Mouse (Mus musculus): ENCODE measurements at regions not wholly inside any gene's neighbourhood (a gene's known extent, or its start where the extent isn't known, plus 50 kb on each side); places are given as distances from the start of the nearest gene placed in this dataset.

DNA sequence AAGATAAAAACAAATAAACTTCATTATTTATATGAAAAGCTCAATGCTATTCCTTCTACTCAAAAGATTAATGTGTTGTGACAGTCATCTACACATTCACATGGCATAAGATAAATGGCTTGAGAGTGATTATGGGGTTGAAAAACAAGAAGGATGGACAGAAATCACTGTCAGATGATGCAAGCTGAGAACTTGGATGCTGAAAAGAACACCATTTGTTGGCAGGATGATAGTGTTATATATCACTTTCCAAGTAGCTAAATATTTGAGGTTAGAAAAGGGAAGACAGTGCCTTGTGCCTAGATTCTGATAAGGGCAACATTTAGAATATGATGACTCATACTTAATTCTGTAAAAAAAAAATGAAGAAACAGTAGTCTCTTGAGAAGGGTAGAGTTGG, 817.0 kb downstream of the Phex start:
- ATAC-seq (replicated peaks; ENCODE audit: low FRiP score, low read depth) = no peak
- no peaks in the 10 kb centered on the region for H3K4me1 ChIP-seq (replicated peaks; ENCODE audit: insufficient read depth, low read length)

DNA sequence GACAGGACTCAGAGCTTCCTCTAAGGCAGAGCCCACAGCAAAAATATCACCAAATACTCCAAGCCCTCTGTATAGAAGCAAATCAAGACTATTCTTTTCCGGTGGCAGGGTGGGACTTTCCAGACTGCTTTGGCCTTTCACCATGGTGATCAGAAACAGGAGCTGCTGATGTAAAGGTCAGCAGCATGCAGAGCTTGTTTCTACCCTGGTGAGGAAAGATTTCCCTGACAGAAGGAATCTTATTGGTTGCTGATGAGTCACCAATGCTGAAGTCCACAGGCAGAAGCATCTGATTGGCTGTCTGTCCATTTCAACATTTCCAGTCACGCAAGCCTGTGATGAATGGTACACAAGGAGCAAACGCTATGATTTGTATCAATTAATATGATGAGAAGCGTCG, 820.4 kb downstream of the Phex start:
- no peak overlapping the region for H3K27ac ChIP-seq
- H3K4me2 ChIP-seq (ENCODE audit: low read length) = no peak overlapping the region
- H3K9me3 ChIP-seq (replicated peaks; ENCODE audit: low read length) = no peaks in the 10 kb centered on the region
- peak; percentile 43; the same call in 1 of the 2 replicates for ATAC-seq (replicated peaks; ENCODE audit: low FRiP score, low read depth)
- no peaks in the 10 kb centered on the region for H3K27me3 ChIP-seq (ENCODE audit: insufficient read depth, low read length)
- no peak overlapping the region for H3K4me3 ChIP-seq (replicated peaks; ENCODE audit: low read depth, low read length)
- 74% methylated on average over 5 of the region's 5 CpGs for WGBS
- H3K9ac ChIP-seq (ENCODE audit: low read depth, low read length) = no peak overlapping the region
- H3K36me3 ChIP-seq (ENCODE audit: insufficient read depth, low read length) = no peaks in the 10 kb centered on the region
- no peaks in the 10 kb centered on the region for H3K4me1 ChIP-seq (replicated peaks; ENCODE audit: insufficient read depth, low read length)
- no peak for DNase-seq (ENCODE audit: low spot score)
- no peak for TF ChIP-seq CTCF (IDR thresholded peaks at IDR 0.05; ENCODE audit: low read depth)

More for the DNA sequence above, 817.0 kb downstream of the Phex start:
- TF ChIP-seq CTCF (IDR thresholded peaks at IDR 0.05; ENCODE audit: low read depth) = no peak
- H3K9me3 ChIP-seq (replicated peaks; ENCODE audit: low read length) = no peaks in the 10 kb centered on the region
- H3K36me3 ChIP-seq (ENCODE audit: insufficient read depth, low read length) = no peaks in the 10 kb centered on the region
- H3K4me3 ChIP-seq (replicated peaks; ENCODE audit: low read depth, low read length) = no peak overlapping the region
- no peak overlapping the region for H3K9ac ChIP-seq (ENCODE audit: low read depth, low read length)
- no peak overlapping the region for H3K4me2 ChIP-seq (ENCODE audit: low read length)
- H3K27ac ChIP-seq = no peak overlapping the region
- no peak for DNase-seq (ENCODE audit: low spot score)
- no peaks in the 10 kb centered on the region for H3K27me3 ChIP-seq (ENCODE audit: insufficient read depth, low read length)

Data from kidney, postnatal 0 days (tissue).